Mouse (Mus musculus) fibroblast of lung, adult 2 months (primary cell): ENCODE measurements at regions not wholly inside any gene's neighbourhood (a gene's known extent, or its start where the extent isn't known, plus 50 kb on each side); places are given as distances from the start of the nearest gene placed in this dataset.

ENCODE experiments used
- DNase-seq: peaks from one replicate; pipeline ENCODE4 v3.0.0-alpha.2; 2011; ENCODE audit warnings: low read depth

DNA sequence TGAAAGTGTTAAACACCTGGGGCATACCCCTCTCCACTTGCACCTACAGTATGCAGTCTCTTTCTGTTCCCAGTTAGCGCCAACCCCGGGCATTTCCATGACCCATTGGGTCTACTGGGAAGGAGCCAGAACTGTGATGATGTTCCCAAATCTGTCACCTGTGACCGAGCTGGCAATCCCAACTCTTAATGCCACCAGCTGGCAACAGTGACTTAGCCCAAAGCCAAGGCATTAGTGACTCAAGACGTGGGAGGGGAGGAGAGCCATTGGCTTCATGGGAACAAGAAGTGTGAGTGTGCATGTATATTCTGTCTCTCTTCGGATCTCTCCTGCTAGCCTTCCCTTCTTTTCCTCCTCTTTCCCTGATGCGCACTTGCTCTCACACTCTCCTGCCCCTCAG, 178.9 kb upstream of the Cadm1 start:
- no peak for DNase-seq

DNA sequence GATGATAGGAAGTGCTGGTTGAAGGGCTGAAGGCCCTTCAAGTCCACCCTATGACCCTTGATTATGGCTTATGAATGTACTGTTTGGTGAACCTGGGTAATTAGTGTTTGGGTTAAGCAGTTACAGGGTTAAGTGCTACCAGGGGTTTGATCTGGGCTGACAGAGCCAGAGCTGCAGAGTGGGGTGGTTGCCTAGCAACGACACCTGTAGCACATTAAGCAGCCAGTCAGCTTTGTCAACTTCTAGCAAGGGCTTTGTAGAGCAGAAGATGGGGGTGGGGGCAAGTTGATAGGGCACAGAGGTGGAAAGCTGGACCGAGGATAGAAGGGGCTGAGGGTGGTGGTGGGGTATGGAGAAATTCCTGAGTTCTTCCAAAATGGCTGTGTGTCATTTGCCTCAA, 177.0 kb upstream of the Cadm1 start:
- DNase-seq: no peak

DNA sequence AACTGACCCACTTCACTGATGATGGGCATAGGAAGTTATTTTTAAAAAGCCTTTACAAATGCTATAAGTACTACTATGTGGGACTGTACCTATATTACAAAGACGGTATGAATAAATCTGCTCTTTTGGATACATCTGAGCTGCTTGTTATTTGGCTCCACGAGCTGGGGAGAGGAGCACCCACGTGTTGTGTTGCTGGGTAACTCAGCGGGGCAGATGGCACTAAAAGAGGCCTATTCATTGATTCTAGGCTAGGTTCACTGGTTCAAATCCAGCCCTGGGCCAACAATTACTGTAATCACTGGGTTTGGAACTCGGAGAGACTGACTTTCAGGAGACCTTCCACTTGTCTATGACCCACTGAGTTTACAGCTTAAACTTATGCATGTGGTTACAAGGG, 176.0 kb upstream of the Cadm1 start:
- DNase-seq: no peak

DNA sequence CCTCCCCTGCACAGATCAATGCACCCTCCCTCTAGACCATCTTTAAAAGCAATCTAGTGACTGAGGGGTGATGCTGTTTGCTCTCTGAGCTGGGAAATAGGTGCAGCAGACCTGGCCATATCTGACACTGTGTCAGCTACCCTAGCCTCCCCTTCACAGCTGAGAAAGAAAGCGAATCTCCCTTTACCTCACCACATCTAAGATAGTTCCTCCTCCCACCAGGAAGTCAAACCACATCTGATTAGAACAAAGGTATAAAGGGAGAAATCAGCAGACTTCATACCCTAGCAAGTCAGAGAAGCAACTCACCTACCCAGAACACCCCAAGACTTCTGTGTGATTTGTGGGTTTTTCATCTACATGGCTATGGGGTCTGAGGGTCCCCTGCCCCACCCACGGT, 175.6 kb upstream of the Cadm1 start:
- DNase-seq: no peak

DNA sequence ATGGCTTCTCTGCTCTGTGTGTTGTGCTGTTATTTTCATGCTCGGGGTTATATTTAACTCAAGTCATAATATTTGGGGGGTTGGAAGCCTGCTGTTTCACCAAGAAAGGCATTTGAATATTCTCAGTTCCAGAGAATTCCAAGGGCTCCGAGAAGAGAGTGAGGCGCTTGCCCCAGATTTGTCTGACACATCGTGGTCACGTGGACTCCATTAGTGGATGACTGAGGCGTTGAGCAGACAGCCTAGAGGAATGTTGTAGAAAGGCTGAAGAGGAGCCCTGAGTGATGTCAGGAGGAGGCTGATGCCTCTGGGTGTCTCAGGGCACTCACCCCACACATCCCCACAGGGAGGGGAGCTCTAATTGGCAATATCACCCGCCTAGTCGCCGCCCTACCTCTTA, 175.1 kb upstream of the Cadm1 start:
- DNase-seq: no peak

- DNase-seq: no peak
These were observed 172.1 kb upstream of the Cadm1 start for GRCm38 (mm10) chr9:47357756-47358399.

GRCm38 (mm10) chr9:47358400-47358767, 171.6 kb upstream of the Cadm1 start:
- no peak for DNase-seq

DNA sequence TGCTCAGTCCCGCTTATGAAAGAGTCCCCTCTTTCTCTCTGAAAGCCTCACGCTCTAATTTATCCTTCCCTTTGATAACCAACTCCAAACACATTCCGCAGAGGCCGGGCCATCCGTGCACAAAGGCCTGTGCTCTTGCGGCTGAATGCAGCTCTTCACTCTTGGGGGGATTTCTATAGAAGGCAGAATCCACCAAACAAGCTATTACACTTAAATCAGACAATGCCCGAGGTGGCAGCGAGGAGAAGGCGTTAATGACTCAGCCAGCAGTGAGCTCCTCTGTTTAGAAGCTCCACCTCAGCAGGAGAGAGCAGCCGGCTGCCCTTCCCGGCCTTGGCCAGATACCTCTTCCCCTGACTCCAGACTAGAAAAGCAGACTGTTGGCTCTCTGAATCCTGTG, 166.9 kb upstream of the Cadm1 start:
- no peak for DNase-seq

DNA sequence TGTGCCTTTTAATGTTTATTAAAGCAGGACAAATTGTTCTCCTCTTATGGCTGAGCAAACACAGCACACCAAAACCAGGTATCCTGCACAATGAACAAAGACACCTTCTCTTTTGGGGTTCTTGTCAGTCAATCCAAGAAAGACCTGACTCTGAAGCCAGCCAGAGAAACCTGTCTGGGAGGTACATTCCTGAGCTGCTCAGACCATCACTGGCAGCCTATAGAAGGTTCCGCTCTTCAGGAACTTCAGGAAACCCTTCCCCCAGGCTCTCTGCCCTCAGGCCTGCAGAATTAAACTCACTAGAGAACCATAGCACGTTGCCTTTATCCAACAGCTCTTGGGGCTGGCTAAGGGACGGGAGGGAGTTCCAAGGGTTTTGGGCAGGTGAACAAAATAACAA, 165.2 kb upstream of the Cadm1 start:
- no peak for DNase-seq

DNA sequence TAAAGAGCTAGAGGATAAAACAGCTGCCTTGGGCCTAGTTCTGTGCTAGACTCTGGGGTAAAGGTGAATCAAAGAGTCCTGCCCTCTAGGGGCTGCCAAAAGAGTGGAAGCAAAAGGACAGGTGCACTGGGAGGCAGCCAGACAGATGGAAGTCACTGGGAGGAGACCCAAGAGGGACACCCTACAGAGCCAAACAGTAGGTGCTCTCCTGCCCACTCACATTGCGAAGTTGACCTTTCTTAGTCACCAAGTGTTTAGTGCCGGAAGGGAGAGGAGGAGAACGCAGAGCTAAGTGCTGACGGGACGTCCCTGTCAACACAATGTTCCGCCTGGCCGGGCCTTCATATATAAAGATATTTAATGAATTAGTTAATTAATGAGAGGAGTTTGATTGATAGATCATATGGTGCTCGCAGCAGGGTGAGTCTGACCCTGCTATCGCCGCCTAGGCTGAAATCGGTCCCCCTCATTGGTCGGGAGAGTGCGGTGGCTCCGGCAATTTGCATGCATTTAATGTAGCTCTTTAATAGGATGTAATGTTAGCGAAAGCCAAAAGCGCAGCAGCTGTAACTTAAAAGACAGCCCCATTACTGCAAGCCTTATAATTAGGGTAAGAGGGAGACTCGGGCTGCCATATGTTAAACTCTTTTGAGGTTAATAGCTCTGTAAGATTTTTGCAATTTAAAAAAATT, 162.6 kb upstream of the Cadm1 start:
- no peak for DNase-seq

GRCm38 (mm10) chr9:47368015-47368901, 161.7 kb upstream of the Cadm1 start:
- DNase-seq: no peak

- no peak for DNase-seq
These were observed 157.7 kb upstream of the Cadm1 start for GRCm38 (mm10) chr9:47372296-47372695.

GRCm38 (mm10) chr9:47374086-47374485, 155.9 kb upstream of the Cadm1 start:
- no peak for DNase-seq

DNA sequence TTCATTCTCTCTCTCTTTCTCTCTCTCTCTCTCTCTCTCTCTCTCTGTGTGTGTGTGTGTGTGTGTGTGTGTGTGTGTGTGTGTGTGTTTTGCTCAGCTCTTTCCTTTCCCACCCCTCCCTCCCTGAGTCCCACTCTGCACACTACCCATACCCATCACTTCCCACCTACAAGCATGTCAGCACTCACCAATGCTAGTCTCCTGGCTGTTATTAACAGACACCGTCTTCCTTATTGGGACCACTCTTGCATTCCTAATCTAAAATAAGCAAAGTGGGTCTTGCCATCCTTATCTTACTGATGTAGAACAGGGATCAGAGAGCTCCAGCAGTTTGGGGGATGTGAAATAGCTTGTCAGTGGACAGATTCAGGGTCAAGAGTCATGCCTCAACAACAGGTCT, 153.3 kb upstream of the Cadm1 start:
- DNase-seq: no peak

DNA sequence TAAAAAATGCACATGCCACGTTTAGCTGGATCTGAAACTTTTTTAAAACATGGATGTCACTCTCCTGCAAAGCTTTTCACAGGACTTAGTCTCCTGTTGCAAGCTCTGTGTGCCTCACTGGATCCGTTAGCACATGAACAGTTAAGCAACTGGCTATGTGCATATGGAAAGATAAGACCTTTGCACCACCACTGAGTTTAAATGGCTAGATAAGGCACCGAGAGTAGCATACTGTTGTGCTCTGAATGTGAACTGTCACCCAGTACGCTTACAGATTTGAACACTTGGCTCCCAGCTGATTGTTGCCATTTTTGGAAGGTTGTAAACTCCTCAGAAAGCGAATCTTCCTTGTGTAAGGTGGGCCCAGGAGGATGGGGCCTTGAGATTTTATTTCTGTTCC, 151.4 kb upstream of the Cadm1 start:
- no peak for DNase-seq

GRCm38 (mm10) chr9:47380361-47380760, 149.6 kb upstream of the Cadm1 start:
- DNase-seq: no peak

GRCm38 (mm10) chr9:47384185-47384854, 145.7 kb upstream of the Cadm1 start:
- no peak for DNase-seq

DNA sequence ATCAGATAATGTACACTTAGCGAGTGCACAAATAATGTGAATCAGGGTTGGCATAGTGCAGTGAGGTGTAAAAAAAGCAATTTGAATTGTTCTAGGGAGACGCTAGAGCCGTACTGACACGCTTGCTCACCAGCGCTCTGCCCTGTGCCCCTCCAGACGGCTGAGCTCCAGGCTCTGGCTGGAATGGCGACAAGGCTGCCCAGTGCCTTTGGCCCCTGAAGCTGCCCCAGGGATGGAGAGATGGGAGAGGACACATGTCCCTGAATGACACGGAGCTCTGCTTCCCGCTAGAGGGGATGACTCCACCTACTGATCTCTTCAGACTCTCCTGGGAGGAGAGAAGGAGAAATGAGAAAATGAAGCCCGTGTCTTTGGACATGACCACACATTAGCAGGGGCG, 143.3 kb upstream of the Cadm1 start:
- DNase-seq: no peak

DNA sequence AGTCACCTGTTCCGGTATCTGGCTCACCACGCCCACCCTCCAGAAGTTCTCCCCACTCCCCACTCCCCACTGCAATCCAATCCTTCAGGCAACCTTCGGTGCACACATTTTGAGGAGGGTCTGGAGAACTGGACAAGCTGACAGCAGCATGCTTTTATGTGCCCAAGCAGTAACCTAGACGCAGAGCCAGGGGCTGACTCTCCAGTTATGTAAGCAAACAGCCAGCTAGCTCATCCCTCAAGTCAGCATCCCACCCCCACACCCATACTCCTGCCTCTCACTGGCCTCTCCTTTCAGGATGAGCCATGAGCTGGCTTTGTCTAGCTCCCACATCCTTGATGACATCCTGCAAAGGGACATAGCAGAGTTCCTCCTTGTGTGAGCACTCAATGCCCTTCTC, 142.8 kb upstream of the Cadm1 start:
- no peak for DNase-seq

GRCm38 (mm10) chr9:47387716-47388300, 142.2 kb upstream of the Cadm1 start:
- no peak for DNase-seq

- no peak for DNase-seq
These were observed 140.1 kb upstream of the Cadm1 start for GRCm38 (mm10) chr9:47389901-47390300.

GRCm38 (mm10) chr9:47391669-47392068, 138.3 kb upstream of the Cadm1 start:
- no peak for DNase-seq
